Mouse (Mus musculus): Measurements from ENCODE around the gene Cyp1a2. TPM values are rescaled to one million over a fixed set of nuclear protein-coding genes. Genes with fewer than 3 reads are reported as not detected.

Cyp1a2 gene
- not detected for polyA plus RNA-seq (2014; fragmentation: Illumina TruSeq; extraction: RNeasy Lipid Tissue Mini Kit (QIAGEN cat#74804))

DNA sequence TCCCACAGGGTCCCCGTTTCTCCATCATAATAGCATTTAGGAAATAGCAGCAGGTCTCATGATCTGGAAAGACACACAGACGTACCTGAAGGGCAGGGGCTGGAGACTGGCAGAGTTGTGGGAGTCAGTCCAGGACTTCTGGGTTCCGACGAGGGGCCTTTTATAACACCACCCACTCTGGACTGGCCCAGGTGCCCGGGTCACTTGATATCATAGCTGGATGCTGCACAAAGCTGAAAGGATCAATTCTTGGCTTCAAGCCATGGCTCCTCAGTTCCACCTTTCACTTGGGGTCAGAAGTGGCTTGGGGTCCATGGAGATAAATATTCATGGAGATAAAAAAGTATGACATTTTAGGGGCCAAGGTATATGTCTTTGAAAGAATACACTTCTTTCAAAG lies at the start of gene Cyp1a2:
Gene Cyp1a2 (minus strand): TSS at position 184 of the 400 bp plus-strand sequence.

DNA sequence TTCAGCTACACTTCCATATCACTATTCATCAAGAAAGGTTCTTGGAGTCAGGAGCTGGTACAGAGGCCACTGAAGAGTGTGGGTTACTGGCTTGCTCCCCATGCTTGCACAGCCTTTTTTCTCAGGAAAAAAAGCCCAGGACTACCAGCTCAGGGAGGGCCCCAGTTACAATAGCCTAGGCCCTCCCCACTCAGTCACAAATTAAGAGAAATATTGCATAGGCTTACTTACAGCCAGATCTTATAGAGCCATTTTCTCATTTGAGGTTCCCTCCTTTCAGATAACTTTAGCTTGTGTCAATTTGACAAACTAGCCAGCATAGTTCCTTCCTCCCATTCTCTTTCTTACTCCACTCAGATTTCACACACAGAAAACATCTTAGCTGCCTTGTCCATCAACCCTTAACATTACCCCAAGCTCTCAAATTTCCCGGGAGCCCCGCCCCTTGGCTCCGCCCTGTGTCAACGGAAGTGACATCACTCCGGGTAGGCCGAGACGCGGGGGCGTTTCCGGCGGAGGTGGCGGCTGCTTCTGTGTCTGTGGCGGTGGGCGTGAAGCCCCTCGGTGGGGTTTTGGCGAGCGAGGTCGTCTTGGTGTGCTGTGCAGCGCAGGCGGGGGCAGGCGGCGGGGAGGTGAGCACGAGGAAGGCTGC lies 24.7 kb upstream of the Cyp1a2 start, which contains the start of gene Edc3:
Gene Edc3 (plus strand): TSS at position 473 of the 652 bp plus-strand sequence.

DNA sequence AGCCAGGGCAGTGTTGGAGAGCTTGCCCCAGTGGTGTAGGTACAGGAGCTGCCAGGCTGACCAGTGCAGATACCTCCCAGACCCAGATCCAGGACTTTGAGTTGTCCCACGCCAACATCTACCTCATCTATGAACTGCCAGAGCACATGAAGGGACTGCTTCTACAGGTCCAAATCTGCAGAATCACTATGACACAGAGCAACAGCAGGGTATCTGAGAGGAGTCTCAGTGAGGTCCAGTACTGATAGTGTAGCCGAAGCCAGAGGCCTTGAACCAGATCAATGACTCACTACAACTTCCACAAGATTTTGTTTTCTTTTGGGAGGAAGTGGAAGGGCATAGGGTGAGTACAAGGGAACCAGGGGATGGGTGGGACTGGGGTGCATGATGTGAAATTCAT lies 4.2 kb upstream of the Cyp1a2 start, which contains the start of gene Cyp1a1:
Gene Cyp1a1 (plus strand): TSS at position 178 of the 400 bp plus-strand sequence.

DNA sequence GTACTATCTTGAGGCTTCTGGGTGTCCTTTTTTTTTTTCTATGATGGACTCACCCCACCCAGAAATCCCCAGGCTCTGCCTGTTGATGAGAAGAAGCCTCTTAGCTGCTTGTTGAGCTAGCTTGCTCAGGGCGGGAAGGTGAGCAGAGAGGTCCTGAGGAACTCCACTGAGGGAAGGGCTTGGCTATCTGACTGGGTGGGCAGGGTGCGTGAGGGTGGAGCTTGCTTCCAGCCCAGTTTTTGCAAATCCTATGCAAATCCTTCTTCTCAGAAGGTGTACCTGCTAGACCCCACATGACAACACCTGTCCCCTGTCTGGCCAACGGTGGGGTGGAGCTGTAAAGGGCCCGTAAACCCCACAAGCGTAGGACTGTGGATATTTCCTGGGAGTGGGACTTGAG lies 30.2 kb downstream of the Cyp1a2 start, which contains the start of gene Csk:
Gene Csk (minus strand): TSS at position 349 of the 400 bp plus-strand sequence.

Other genes with a start within 250 kb of the Cyp1a2 start
- 2.3 TPM for gene Ppcdc, start 243.6 kb downstream of the Cyp1a2 start, polyA plus RNA-seq (2014; fragmentation: Illumina TruSeq; extraction: RNeasy Lipid Tissue Mini Kit (QIAGEN cat#74804))
- 3.6 TPM for gene Scamp5, start 215.6 kb downstream of the Cyp1a2 start, polyA plus RNA-seq (2014; fragmentation: Illumina TruSeq; extraction: RNeasy Lipid Tissue Mini Kit (QIAGEN cat#74804))
- 1.9 TPM for gene Rpp25, start 179.7 kb downstream of the Cyp1a2 start, polyA plus RNA-seq (2014; fragmentation: Illumina TruSeq; extraction: RNeasy Lipid Tissue Mini Kit (QIAGEN cat#74804))
- gene Cox5a, start 162.4 kb downstream of the Cyp1a2 start, polyA plus RNA-seq (2014; fragmentation: Illumina TruSeq; extraction: RNeasy Lipid Tissue Mini Kit (QIAGEN cat#74804)): 247 TPM
- 7.9 TPM for gene Fam219b, start 146.2 kb downstream of the Cyp1a2 start, polyA plus RNA-seq (2014; fragmentation: Illumina TruSeq; extraction: RNeasy Lipid Tissue Mini Kit (QIAGEN cat#74804))
- gene Mpi, start 130.9 kb downstream of the Cyp1a2 start, polyA plus RNA-seq (2014; fragmentation: Illumina TruSeq; extraction: RNeasy Lipid Tissue Mini Kit (QIAGEN cat#74804)): 8.7 TPM
- gene Scamp2, start 122.8 kb downstream of the Cyp1a2 start, polyA plus RNA-seq (2014; fragmentation: Illumina TruSeq; extraction: RNeasy Lipid Tissue Mini Kit (QIAGEN cat#74804)): 16.2 TPM
- gene Ulk3, start 94.3 kb downstream of the Cyp1a2 start, polyA plus RNA-seq (2014; fragmentation: Illumina TruSeq; extraction: RNeasy Lipid Tissue Mini Kit (QIAGEN cat#74804)): 4.5 TPM
- gene Cplx3, start 77.4 kb downstream of the Cyp1a2 start, polyA plus RNA-seq (2014; fragmentation: Illumina TruSeq; extraction: RNeasy Lipid Tissue Mini Kit (QIAGEN cat#74804)): not detected
- not detected for gene Lman1l, start 62.9 kb downstream of the Cyp1a2 start, polyA plus RNA-seq (2014; fragmentation: Illumina TruSeq; extraction: RNeasy Lipid Tissue Mini Kit (QIAGEN cat#74804))
- gene Csk, start 30.1 kb downstream of the Cyp1a2 start, polyA plus RNA-seq (2014; fragmentation: Illumina TruSeq; extraction: RNeasy Lipid Tissue Mini Kit (QIAGEN cat#74804)): 3.6 TPM
- not detected for gene Cyp1a1, start 4.2 kb upstream of the Cyp1a2 start, polyA plus RNA-seq (2014; fragmentation: Illumina TruSeq; extraction: RNeasy Lipid Tissue Mini Kit (QIAGEN cat#74804))
- 5.1 TPM for gene Edc3, start 24.8 kb upstream of the Cyp1a2 start, polyA plus RNA-seq (2014; fragmentation: Illumina TruSeq; extraction: RNeasy Lipid Tissue Mini Kit (QIAGEN cat#74804))
- gene Clk3, start 82.2 kb upstream of the Cyp1a2 start, polyA plus RNA-seq (2014; fragmentation: Illumina TruSeq; extraction: RNeasy Lipid Tissue Mini Kit (QIAGEN cat#74804)): 46.3 TPM
- 0.86 TPM for gene Arid3b, start 153.1 kb upstream of the Cyp1a2 start, polyA plus RNA-seq (2014; fragmentation: Illumina TruSeq; extraction: RNeasy Lipid Tissue Mini Kit (QIAGEN cat#74804))
- 50.8 TPM for gene Ubl7, start 227.3 kb upstream of the Cyp1a2 start, polyA plus RNA-seq (2014; fragmentation: Illumina TruSeq; extraction: RNeasy Lipid Tissue Mini Kit (QIAGEN cat#74804))